Mouse (Mus musculus): Measurements from ENCODE around the gene Teddm1a.

The Teddm1a gene

GRCm38 (mm10) chr1:153905884-153906283 is 14.3 kb downstream of the Teddm1a start:
- DNase-seq (ENCODE audit: low spot score in 2 of 2), result no peak

- no peak for DNase-seq (ENCODE audit: low spot score in 2 of 2)
These were observed 16.7 kb downstream of the Teddm1a start for GRCm38 (mm10) chr1:153908208-153908607.

- no peak for DNase-seq (ENCODE audit: low spot score in 2 of 2)
These were observed 17.2 kb downstream of the Teddm1a start for GRCm38 (mm10) chr1:153908741-153909140.

- DNase-seq (ENCODE audit: low spot score in 2 of 2), result no peak
These were observed 17.8 kb downstream of the Teddm1a start for GRCm38 (mm10) chr1:153909213-153909962.

GRCm38 (mm10) chr1:153909963-153910291 is 18.4 kb downstream of the Teddm1a start:
- DNase-seq (ENCODE audit: low spot score in 2 of 2), result no peak

- no peak for DNase-seq (ENCODE audit: low spot score in 2 of 2)
These were observed 18.9 kb downstream of the Teddm1a start for GRCm38 (mm10) chr1:153910423-153910822.

- no peak for DNase-seq (ENCODE audit: low spot score in 2 of 2)
These were observed 19.8 kb downstream of the Teddm1a start for GRCm38 (mm10) chr1:153911276-153911795.

- no peak for DNase-seq (ENCODE audit: low spot score in 2 of 2)
These were observed 22.3 kb downstream of the Teddm1a start for GRCm38 (mm10) chr1:153913869-153914268.

- no peak for DNase-seq (ENCODE audit: low spot score in 2 of 2)
These were observed 27.1 kb downstream of the Teddm1a start for GRCm38 (mm10) chr1:153918521-153919206.

GRCm38 (mm10) chr1:153921642-153922041 is 30.1 kb downstream of the Teddm1a start:
- no peak for DNase-seq (ENCODE audit: low spot score in 2 of 2)

- no peak for DNase-seq (ENCODE audit: low spot score in 2 of 2)
These were observed 31.1 kb downstream of the Teddm1a start for GRCm38 (mm10) chr1:153922571-153923021.

GRCm38 (mm10) chr1:153924395-153925385 is 33.1 kb downstream of the Teddm1a start:
- DNase-seq (ENCODE audit: low spot score in 2 of 2), result no peak

GRCm38 (mm10) chr1:153930431-153930830 is 38.9 kb downstream of the Teddm1a start:
- DNase-seq (ENCODE audit: low spot score in 2 of 2), result no peak

GRCm38 (mm10) chr1:153933772-153934171 is 42.2 kb downstream of the Teddm1a start:
- DNase-seq (ENCODE audit: low spot score in 2 of 2), result no peak

- DNase-seq (ENCODE audit: low spot score in 2 of 2), result no peak
These were observed 44.4 kb downstream of the Teddm1a start for GRCm38 (mm10) chr1:153935844-153936380.

GRCm38 (mm10) chr1:153937025-153937424 is 45.5 kb downstream of the Teddm1a start:
- DNase-seq (ENCODE audit: low spot score in 2 of 2), result no peak

- no peak for DNase-seq (ENCODE audit: low spot score in 2 of 2)
These were observed 49.4 kb downstream of the Teddm1a start for GRCm38 (mm10) chr1:153940986-153941385.

Measured in urinary bladder, postnatal 36 days (tissue).